Mouse (Mus musculus): ENCODE measurements around the gene Olfr1364.

Gene Olfr1364

DNA sequence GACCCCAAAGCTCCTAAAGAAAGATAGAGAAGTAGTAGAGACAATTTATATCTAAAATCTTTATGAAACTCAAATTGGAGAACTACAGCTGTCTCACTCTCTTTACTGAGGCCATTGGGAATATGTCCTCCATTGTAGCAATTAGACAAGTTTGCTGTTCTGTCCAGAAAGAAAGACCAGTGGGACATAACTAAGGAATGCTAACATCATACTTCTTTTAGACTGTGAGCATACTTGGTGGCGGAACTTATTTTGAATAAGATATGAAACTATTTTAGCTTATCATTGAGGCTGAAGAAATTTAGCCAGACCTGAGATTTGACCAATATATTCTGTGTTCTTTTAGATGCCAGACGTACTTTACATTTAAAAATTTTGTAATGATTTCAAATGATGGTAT is at the start of gene Olfr1364:
Gene Olfr1364, minus strand, starts transcription at position 101 of the 400 bp plus-strand sequence.
- DNase-seq (ENCODE audit: low read depth, low spot score): no peak

GRCm38 (mm10) chr13:21613922-21614321 is 32.4 kb upstream of the Olfr1364 start, which contains the start of gene Olfr1362:
Gene Olfr1362, minus strand, starts transcription at chr13:21614022.
- DNase-seq (ENCODE audit: low read depth, low spot score): no peak

GRCm38 (mm10) chr13:21591618-21592017 is 10.1 kb upstream of the Olfr1364 start:
- DNase-seq (ENCODE audit: low read depth, low spot score): no peak

DNA sequence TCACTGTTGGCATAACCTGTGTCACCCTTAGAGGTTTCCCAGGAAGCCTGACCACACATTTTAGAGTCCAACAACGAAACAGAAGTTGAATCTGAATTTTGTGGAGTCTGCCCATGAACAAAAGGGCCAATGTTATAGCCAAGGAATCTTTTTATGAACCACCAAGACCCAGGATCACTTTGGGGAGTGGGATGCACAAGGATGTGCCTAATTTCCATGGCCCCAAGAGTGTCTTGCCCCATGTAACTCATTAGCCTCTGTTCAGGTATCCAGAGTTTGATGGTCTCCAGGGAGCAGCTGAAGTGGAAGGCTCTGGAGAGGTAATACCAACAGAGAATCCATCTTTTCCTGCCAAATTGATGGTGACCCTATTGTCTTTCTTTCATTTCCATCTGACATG is 21.8 kb downstream of the Olfr1364 start, which contains the start of gene Olfr1535:
Gene Olfr1535, minus strand, starts transcription at position 101 of the 400 bp plus-strand sequence.
- no peak for DNase-seq (ENCODE audit: low read depth, low spot score)

- DNase-seq (ENCODE audit: low read depth, low spot score): no peak
Observed at GRCm38 (mm10) chr13:21550416-21551110, 31.0 kb downstream of the Olfr1364 start.

DNA sequence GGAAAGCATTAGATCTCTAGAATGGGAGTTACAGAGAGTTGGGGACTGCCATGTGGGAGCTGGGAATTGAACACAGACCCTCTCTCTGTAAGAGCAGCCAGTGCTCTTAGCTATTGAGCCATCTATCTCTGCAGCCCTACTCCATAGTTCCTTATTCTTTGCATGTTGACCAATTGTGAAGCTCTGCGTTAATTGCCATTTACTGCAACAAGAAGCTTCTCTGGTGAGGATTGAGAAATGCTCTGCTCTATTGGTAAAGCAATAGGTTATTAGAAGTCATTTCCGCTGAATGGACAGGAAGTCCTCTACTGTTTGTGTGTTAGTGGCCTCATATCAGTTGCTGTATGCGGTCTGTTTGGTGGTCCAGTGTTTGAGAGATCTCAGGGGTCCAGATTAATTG is 32.1 kb downstream of the Olfr1364 start:
- no peak for DNase-seq (ENCODE audit: low read depth, low spot score)

DNA sequence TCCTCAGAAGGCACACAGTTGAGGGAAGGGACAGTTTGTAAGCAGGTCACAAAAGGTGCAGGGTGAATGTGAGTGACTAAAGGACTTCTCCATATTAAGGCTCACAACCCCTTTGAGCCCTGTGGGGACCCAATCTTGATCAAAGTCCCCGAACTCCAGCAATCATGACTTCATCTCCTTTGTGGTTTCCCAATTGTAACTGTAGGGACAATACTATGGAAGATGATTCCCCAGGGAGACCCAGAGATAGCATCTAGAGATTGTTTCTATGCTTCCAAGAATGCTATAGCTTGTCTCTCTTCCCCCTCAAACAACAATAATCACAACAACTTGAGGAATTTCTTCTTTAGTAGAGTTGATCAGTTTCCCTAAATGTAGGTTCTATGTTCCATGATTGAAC is 38.9 kb downstream of the Olfr1364 start, which contains the start of gene Olfr1366:
Gene Olfr1366, minus strand, starts transcription at position 101 of the 400 bp plus-strand sequence.
- DNase-seq (ENCODE audit: low read depth, low spot score): no peak

DNA sequence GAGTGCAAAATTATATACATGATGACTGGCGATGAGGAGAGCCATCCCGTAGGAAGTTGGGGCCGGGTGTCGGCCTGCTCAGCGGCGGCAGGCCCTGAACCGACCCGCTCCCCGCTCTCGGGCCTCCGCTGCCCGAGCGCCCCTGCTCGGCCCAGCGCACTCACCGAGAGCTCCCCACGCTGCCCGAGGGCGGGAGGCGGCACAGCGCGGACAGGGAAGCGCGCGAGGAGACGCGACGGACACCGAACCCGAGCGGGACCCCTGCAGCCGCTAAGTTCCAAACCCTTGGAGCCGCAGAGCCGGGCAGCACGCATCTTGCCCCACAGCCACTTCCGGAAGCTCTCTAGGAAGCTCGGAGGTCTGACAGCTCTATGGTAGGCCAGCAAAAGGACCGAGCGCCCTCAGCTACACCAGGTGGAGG is 50.8 kb downstream of the Olfr1364 start, which contains the start of gene Zkscan8:
Gene Zkscan8, minus strand, starts transcription at position 340 of the 421 bp plus-strand sequence.
- peak; percentile 93 for DNase-seq (ENCODE audit: low read depth, low spot score)

DNA sequence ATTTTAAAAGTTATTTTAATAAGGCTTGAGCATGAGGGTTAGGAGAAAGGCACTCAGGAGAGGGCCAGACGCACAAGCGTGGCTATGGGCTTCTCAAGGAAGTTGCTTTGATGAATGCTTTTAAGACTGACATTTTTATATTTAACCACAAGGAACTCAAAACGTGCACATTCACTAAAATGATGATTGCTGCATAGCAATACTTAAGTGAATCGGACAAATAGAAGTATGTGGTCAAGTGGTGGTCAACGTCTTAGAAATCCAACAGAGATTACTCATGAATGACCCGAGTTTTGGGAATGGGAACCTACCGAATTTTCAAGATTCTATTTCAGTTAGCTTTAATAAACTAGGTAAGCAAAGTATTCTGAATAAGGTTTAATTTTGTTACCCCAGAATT is 51.4 kb downstream of the Olfr1364 start:
- DNase-seq (ENCODE audit: low read depth, low spot score): peak; percentile 4

Data from ZHBTc4 (cell line).